Mouse (Mus musculus) stomach, embryonic 14.5 days (tissue): Measurements from ENCODE around the gene Gm9821. TPM values are rescaled to one million over a fixed set of nuclear protein-coding genes. Genes with fewer than 3 reads are reported as not detected.

Experiments
- ATAC-seq: fragments of 200-750 bp; cut with Nextera tagmentation; 2 replicates; pipeline ENCODE4 v1.8.0; 2017; ENCODE audit warnings: low read depth, moderate TSS enrichment; ENCODE audit not compliant: insufficient number of reproducible peaks, insufficient read depth, low FRiP score
- H3K27ac ChIP-seq: fragments of 300-500 bp; sonication (generic); 2 replicates; pipeline ENCODE4 v1.5.1; 2014; ENCODE audit warnings: mild to moderate bottlenecking, low read length, moderate library complexity, mixed read lengths
- H3K27me3 ChIP-seq: fragments of 300-500 bp; sonication (generic); 2 replicates; pipeline ENCODE4 v1.6.1; 2014; ENCODE audit warnings: low read length, control low read depth, mixed read lengths; ENCODE audit not compliant: control insufficient read depth, insufficient read depth
- H3K36me3 ChIP-seq: fragments of 300-500 bp; sonication (generic); 2 replicates; pipeline ENCODE4 v1.6.1; 2014; ENCODE audit warnings: mild to moderate bottlenecking, control low read depth, low read length, moderate library complexity, mixed read lengths; ENCODE audit not compliant: control insufficient read depth, insufficient read depth
- H3K4me1 ChIP-seq: fragments of 300-500 bp; sonication (generic); 2 replicates; pipeline ENCODE4 v1.6.1; 2014; ENCODE audit warnings: low read length, control low read depth, mixed read lengths; ENCODE audit not compliant: control insufficient read depth, insufficient read depth
- H3K4me2 ChIP-seq: fragments of 300-500 bp; sonication (generic); replicated peaks from 2 replicates; pipeline ENCODE4 v1.6.1; 2014; ENCODE audit warnings: low read depth, low read length, control low read depth
- H3K4me3 ChIP-seq: fragments of 300-500 bp; sonication (generic); 2 replicates; pipeline ENCODE4 v1.5.1; 2014; ENCODE audit warnings: low read depth, low read length, control low read depth
- H3K9ac ChIP-seq: fragments of 300-500 bp; sonication (generic); replicated peaks from 2 replicates; pipeline ENCODE4 v1.6.1; 2014; ENCODE audit warnings: low read depth, mild to moderate bottlenecking, control low read depth, low read length, moderate library complexity, mixed read lengths
- H3K9me3 ChIP-seq: fragments of 300-500 bp; sonication (generic); 2 replicates; pipeline ENCODE4 v1.6.1; 2016; ENCODE audit warnings: low read depth, low read length, control low read depth; ENCODE audit not compliant: control insufficient read depth
- WGBS: fragments of 180-500 bp; shearing (Covaris S2); extraction: QIAGEN DNeasy Blood & Tissue Kit; methylation state at CpG from one replicate; pipeline ENCODE4 v1.1.7; 2014; 5-methylcytosine and 5-hydroxymethylcytosine counted together
- polyA plus RNA-seq: library from polyadenylated mRNA; unstranded; fragments of >200 nt; fragmentation: Nextera tagmentation; extraction: Ambion mirVana; gene quantifications from 2 replicates; pipeline ENCODE4 v1.2.1, GENCODE M21; 2014

The Gm9821 gene
- 1.2 and 1.4 TPM in 2 replicates for polyA plus RNA-seq

DNA sequence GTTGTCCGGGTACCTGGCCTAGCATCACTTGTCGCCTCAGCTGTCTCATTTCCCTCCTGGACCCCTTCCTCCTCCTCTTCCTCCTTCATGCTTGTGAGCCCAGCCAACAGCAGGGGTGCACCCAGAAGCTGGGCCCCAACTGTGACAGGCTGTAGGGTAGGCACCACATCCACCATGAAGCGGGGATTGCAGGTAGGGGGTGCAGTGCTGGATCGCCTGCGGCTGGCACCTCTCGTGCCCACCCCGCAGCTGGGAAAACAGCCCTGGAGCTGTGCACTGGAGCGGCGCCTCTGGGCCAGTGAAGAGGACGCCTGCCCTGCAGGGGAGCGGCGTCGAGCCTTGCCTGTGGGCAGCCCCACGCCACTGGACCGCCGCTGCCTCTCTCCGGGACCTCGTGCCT is at the start of gene Gm9821:
Gene Gm9821, plus strand, starts transcription at position 221 of the 400 bp plus-strand sequence.
- H3K9me3 ChIP-seq = no peaks in the 10 kb centered on the region
- H3K4me3 ChIP-seq = no peak within 1 kb of the TSS
- WGBS = 94% methylated on average over 18 of the region's 18 CpGs
- no peak for ATAC-seq
- peaks cover 16% of the 10 kb centered on the region for H3K36me3 ChIP-seq
- peaks cover 37% of the 10 kb centered on the region for H3K4me1 ChIP-seq
- no peak within 1 kb of the TSS for H3K4me2 ChIP-seq
- no peak within 1 kb of the TSS; the same call in 1 of the 2 replicates for H3K27ac ChIP-seq
- H3K9ac ChIP-seq = no peak within 1 kb of the TSS
- no peaks in the 10 kb centered on the region for H3K27me3 ChIP-seq

DNA sequence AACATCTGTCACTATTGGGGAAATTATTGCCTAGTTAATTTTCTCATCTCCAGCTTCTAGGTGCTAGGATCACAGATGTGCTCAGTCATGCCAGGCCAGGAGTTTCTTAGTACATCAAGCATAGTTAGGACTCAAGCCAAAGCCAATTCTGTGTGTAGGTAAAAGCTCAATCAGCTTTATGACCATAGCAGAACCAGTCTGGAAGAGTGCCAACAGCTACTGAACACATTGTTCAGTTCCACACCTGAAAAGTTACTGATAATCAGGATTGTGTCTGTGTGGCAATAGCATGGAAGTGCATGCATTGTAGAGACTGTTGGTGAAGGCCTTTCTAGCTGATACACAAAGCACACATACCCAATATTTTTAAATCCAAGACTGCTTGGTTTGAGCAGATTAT is 47.5 kb upstream of the Gm9821 start:
- peaks cover 13% of the 10 kb centered on the region; the same call in 1 of the 2 replicates for H3K36me3 ChIP-seq
- H3K9ac ChIP-seq = no peak overlapping the region
- H3K9me3 ChIP-seq = no peaks in the 10 kb centered on the region
- H3K4me1 ChIP-seq = no peaks in the 10 kb centered on the region
- no peak overlapping the region for H3K4me3 ChIP-seq
- no peak overlapping the region for H3K27ac ChIP-seq
- no peaks in the 10 kb centered on the region for H3K27me3 ChIP-seq
- H3K4me2 ChIP-seq = no peak overlapping the region
- ATAC-seq = no peak

DNA sequence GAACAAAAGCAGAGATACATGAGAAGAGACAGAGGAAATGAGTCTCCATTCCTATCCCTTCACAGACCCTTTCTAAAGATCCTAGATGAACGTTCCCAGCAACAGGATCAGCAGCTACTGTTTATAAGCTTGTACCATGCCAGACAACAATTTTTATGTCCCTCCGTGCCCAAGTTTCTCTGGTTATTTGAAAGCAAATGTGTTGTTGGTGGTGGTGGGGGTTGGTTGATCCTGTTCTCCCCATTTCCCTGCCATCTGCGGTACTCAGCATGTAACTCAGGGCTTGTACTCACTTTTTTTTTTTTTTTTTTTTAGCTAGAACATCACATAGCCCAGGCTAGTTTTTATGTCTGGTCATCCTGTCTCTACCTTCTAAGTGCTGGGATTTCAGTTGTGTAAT is 46.4 kb upstream of the Gm9821 start:
- H3K27me3 ChIP-seq = no peaks in the 10 kb centered on the region
- 91% methylated on average over 3 of the region's 3 CpGs for WGBS
- no peak overlapping the region for H3K4me2 ChIP-seq
- no peak overlapping the region for H3K27ac ChIP-seq
- no peak overlapping the region for H3K4me3 ChIP-seq
- no peaks in the 10 kb centered on the region for H3K4me1 ChIP-seq
- ATAC-seq = no peak
- H3K9me3 ChIP-seq = no peaks in the 10 kb centered on the region
- no peak overlapping the region for H3K9ac ChIP-seq
- H3K36me3 ChIP-seq = peaks cover 13% of the 10 kb centered on the region; the same call in 1 of the 2 replicates

DNA sequence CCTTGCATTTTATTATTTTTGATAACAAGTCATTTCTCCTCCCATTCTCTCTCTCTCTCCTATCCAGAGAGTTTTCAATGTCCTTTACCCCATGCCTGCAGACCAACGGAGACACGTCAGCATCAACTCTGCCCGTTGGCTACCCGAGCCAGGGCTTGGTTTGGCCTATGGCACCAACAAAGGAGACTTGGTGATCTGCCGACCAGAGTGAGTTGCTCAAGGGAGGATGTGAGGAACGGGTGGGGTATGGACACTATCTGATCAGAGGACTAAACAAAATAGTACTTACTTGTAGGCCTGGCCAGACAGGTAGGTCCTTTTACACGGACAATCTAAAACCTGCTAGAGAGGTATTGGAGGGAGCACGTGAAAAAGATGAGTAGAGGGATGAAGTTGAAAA is 45.1 kb upstream of the Gm9821 start:
- H3K27ac ChIP-seq = no peak overlapping the region
- H3K4me2 ChIP-seq = no peak overlapping the region
- peaks cover 13% of the 10 kb centered on the region; the same call in 1 of the 2 replicates for H3K36me3 ChIP-seq
- H3K9me3 ChIP-seq = no peaks in the 10 kb centered on the region
- no peaks in the 10 kb centered on the region for H3K27me3 ChIP-seq
- no peak for ATAC-seq
- WGBS = 91% methylated on average over 8 of the region's 8 CpGs
- no peaks in the 10 kb centered on the region for H3K4me1 ChIP-seq
- H3K4me3 ChIP-seq = no peak overlapping the region
- H3K9ac ChIP-seq = no peak overlapping the region

DNA sequence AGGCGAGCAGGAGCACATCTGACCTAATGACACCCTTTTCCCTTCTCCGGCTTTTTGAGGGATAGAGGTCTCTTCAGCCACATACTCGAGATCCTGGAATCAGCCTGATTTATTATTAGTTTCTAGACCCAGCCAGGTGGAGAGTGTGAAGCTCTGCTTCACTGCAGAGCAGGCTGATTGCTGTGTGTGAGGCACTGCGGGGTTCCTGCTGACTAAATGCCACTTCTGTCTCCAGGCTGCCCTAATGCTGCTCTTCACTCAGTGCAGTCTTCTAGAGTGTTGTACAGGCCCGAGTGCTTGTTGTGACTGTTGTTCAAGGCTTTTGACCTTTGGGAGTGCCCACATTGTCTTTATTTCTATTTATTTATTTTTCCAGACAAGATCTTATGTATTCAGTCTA is 43.2 kb upstream of the Gm9821 start:
- 73% methylated on average over 5 of the region's 5 CpGs for WGBS

DNA sequence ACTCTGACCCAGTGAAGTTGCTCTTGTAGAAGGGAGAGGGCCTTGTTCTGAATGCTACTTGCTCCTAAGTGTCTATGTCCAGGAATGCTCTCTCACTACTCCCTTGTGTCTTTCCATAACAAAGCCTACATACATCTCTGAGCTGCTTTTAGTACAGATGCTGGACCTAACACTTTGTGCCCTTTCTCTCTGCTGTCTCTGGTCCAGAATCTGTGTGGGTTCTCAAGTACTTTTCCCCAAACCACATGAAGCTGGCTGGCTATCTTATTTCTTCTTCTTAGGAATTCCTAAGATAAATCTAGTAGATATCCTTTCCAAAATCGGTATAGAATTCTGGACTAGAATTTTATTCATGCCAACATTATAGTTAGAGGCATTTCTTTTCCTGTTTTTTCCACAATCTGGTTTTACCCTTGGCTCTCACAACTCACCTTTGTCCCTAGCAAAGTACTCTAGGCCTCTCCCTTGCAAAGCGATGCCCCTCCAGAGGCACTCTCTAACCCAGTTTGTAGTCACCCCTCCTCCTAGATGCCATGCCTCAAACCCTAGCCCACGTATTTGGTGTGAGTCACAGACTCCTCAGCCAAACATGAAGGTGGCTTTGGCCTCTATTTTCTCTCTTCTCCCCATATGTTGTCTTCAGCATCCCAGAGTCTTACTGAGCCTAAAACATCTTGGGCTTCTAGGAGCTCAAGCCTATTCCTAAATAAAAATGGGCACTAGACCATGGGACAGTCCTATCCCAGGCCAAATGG is 42.2 kb upstream of the Gm9821 start:
- no peaks in the 10 kb centered on the region for H3K27me3 ChIP-seq
- WGBS = 84% methylated on average over 3 of the region's 3 CpGs
- no peak overlapping the region for H3K4me3 ChIP-seq
- H3K4me1 ChIP-seq = no peaks in the 10 kb centered on the region
- H3K9me3 ChIP-seq = no peaks in the 10 kb centered on the region
- no peak overlapping the region for H3K4me2 ChIP-seq
- H3K9ac ChIP-seq = no peak overlapping the region
- no peak for ATAC-seq
- H3K27ac ChIP-seq = no peak overlapping the region
- H3K36me3 ChIP-seq = peaks cover 12% of the 10 kb centered on the region; the same call in 1 of the 2 replicates

More for the DNA sequence above, 43.2 kb upstream of the Gm9821 start:
- H3K4me1 ChIP-seq = no peaks in the 10 kb centered on the region
- no peak overlapping the region for H3K9ac ChIP-seq
- no peak overlapping the region for H3K4me3 ChIP-seq
- no peak for ATAC-seq
- H3K27ac ChIP-seq = no peak overlapping the region
- H3K9me3 ChIP-seq = no peaks in the 10 kb centered on the region
- peaks cover 13% of the 10 kb centered on the region; the same call in 1 of the 2 replicates for H3K36me3 ChIP-seq
- no peak overlapping the region for H3K4me2 ChIP-seq
- no peaks in the 10 kb centered on the region for H3K27me3 ChIP-seq

DNA sequence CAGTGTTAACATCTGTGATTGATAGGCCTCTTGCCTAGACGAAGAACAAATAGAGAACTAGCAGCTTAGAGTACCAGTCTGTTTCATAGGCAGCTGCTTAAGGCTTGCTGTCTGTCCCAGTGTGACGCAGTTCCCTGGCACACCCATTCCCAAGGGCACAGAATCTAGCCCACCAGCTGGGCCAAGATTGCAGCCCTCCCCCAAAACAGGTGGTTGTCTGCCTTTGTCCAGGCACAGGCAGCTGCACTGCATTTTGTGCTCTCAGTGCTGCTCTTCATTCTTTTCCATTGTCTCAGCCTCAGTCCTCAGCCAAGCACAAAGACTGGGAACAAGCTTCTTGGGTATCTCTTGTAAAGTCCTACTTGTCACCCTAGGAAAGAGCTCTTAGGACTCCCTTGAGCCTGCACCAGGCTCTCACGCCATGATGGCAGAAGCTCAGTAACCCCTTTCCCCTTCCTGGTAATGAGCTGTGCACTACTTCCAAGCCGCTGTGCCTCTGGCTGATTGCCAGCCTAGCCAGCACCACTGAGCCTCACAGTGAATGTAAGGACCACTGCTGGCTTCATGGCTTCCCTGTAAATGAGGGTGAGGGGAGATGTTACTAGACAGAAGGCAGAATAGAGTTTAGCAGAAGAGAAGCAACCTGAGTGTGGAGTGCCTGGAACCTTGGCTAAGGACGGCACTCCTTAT is 40.7 kb upstream of the Gm9821 start:
- Histone ChIP-seq H3K9me3 (no peaks in the 10 kb centered on the region), H3K4me3 (no peak overlapping the region), H3K27ac (no peak overlapping the region), H3K4me2 (no peak overlapping the region), H3K9ac (no peak overlapping the region), H3K27me3 (no peaks in the 10 kb centered on the region), H3K36me3 (peaks cover 18% of the 10 kb centered on the region; the same call in 1 of the 2 replicates), H3K4me1 (no peaks in the 10 kb centered on the region)
- WGBS = 73% methylated on average over 5 of the region's 5 CpGs
- no peak for ATAC-seq

DNA sequence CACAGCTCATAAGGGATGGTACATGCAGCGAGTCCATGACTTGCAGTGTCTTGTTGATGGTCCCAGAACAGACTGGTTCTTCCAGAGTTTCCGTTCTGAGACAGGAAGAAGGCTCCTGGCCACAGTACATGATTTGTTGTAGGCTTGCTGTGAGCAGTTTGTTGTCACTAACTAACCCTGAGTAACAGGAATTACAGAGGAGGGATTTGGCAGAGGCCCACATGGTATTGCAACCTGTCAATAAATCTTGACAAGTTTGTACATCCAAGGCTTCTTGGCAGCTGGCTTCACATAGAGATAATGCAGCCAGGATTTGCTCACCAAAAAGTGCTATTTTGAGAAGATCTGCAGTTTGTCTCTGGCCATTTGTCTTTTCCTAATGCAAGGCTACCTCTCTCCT is 39.4 kb upstream of the Gm9821 start:
- ATAC-seq = no peak
- Histone ChIP-seq H3K4me1 (no peaks in the 10 kb centered on the region), H3K27ac (no peak overlapping the region), H3K4me3 (no peak overlapping the region), H3K27me3 (no peaks in the 10 kb centered on the region), H3K9me3 (no peaks in the 10 kb centered on the region), H3K4me2 (no peak overlapping the region), H3K9ac (no peak overlapping the region), H3K36me3 (peaks cover 25% of the 10 kb centered on the region)
- WGBS = 87% methylated on average over 2 of the region's 2 CpGs
